Mouse (Mus musculus): Measurements from ENCODE around the gene Olfr168. TPM values are rescaled to one million over a fixed set of nuclear protein-coding genes. Genes with fewer than 3 reads are reported as not detected.
"Not testable (repeated sequence)": the region's sequence is repeated elsewhere in the genome, so short reads cannot be mapped to it uniquely, and the experiment has no call there.

Olfr168 gene
- polyA plus RNA-seq (2016; fragmentation: Nextera tagmentation; extraction: Ambion mirVana): not detected in 2 replicates

DNA sequence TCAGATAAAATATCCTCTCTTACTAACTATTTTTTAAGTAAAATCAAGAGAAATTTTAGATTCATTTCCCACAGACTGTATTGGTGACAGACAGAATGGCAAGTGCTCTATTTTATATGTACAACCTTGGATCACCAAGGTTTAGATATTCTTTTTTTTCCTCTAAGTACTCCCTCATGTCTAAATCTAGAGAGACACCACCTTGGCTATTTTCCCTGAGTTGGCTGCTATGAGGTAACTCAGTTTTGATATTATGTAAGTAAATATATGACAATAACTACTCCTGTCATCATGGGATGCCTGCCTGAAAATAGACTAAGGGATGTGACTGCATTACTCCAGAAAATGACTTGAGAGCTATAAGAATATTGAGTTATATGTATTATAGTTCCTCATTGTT, at the start of gene Olfr168:
Gene Olfr168, minus strand, starts transcription at position 101 of the 400 bp plus-strand sequence.
- Histone ChIP-seq H3K27me3 (ENCODE audit: insufficient read depth, poor library complexity, severe bottlenecking) (no peaks in the 10 kb centered on the region), H3K4me1 (no peaks in the 10 kb centered on the region), H3K4me3 (no peak within 1 kb of the TSS), H3K9me3 (no peaks in the 10 kb centered on the region), H3K36me3 (no peaks in the 10 kb centered on the region), H3K27ac (no peak within 1 kb of the TSS)
- DNase-seq (ENCODE audit: low spot score): no peak

DNA sequence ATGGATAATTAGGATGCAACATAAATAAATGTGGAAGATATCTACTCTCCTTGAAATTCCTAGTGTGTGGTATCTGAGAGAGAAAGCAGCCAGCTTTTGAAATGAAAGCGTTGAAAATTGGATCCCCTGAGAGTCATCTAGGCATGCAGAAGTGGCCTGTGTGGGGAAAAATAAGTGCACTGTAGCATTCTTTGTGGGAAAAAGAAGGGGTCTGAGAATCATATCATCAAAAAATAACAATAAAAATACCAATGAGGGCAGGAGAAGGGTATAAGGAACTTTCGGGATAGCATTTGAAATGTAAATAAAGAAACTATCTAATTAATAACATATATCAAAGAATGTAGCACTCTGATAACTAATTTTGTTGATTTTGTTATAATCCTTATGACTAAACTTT, 36.4 kb upstream of the Olfr168 start, which contains the start of gene Olfr169:
Gene Olfr169, minus strand, starts transcription at position 101 of the 400 bp plus-strand sequence.
- H3K27me3 ChIP-seq (ENCODE audit: insufficient read depth, poor library complexity, severe bottlenecking); H3K9me3 ChIP-seq; DNase-seq (ENCODE audit: low spot score); H3K4me1 ChIP-seq; H3K4me3 ChIP-seq; H3K36me3 ChIP-seq; H3K27ac ChIP-seq: not testable (repeated sequence)
- WGBS: 78% methylated on average over 2 of the region's 2 CpGs

DNA sequence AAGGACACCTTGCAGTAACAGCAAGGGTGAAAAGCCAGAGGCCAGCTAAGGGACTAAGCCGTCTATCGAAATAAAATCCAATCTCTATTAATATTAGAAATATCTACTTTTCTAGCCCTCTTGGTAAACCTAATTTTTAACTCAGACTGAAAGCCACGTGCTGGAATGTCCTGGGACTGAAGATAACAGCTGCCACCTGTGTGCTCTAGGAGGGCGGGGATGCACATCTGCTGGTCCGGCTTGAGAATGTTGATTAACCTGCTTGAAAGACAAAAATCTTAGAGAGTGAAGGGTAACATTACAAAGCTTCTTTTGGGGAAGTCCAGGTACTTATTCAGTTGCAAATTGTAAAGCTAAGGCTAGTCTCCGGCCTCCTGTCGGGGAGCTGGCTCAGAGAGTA, 18.1 kb upstream of the Olfr168 start:
- not testable (repeated sequence) for H3K9me3 ChIP-seq; H3K36me3 ChIP-seq; DNase-seq (ENCODE audit: low spot score); H3K27ac ChIP-seq; H3K4me3 ChIP-seq; H3K4me1 ChIP-seq; H3K27me3 ChIP-seq (ENCODE audit: insufficient read depth, poor library complexity, severe bottlenecking)
- 88% methylated on average over 7 of the region's 7 CpGs for WGBS

GRCm38 (mm10) chr16:19552246-19552645, 16.9 kb upstream of the Olfr168 start:
- not testable (repeated sequence) for H3K36me3 ChIP-seq; H3K4me1 ChIP-seq; H3K4me3 ChIP-seq; H3K27ac ChIP-seq; H3K9me3 ChIP-seq; DNase-seq (ENCODE audit: low spot score); H3K27me3 ChIP-seq (ENCODE audit: insufficient read depth, poor library complexity, severe bottlenecking)
- whole genome bisulfite sequencing: 96% methylated on average over 3 of the region's 3 CpGs

- Histone ChIP-seq H3K36me3 (no peaks in the 10 kb centered on the region), H3K27ac (no peak within 1 kb of the TSS), H3K9me3 (no peaks in the 10 kb centered on the region), H3K4me3 (no peak within 1 kb of the TSS), H3K4me1 (no peaks in the 10 kb centered on the region), H3K27me3 (ENCODE audit: insufficient read depth, poor library complexity, severe bottlenecking) (no peaks in the 10 kb centered on the region)
- WGBS: 83% methylated on average over 2 of the region's 2 CpGs
- DNase-seq (ENCODE audit: low spot score): no peak
Measured at GRCm38 (mm10) chr16:19522166-19522565, 13.2 kb downstream of the Olfr168 start, which contains the start of gene Olfr167. TSS of gene Olfr167 (minus strand) at chr16:19522266.

DNA sequence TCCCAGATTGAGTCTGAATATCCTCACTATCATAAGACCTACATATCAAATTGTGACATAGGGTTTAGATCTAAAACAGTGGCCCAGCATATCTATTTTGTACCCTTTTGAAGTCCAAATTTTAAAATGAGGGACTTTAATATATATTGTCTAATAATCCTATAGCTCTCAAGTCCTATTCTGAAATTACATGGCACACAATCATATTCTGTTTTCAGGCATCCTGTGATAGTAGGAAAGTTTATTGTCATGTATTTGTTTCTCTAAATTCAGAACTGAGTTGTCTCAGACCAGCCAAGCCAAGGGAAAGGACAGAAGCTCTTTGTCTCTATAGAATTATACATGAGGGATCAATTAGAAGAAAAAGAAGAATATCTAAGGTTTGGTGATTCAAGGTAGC, 52.0 kb downstream of the Olfr168 start, which contains the start of gene Olfr166:
Gene Olfr166, plus strand, starts transcription at position 301 of the 400 bp plus-strand sequence.
- no peaks in the 10 kb centered on the region for H3K4me1 ChIP-seq

More for the DNA sequence above, 52.0 kb downstream of the Olfr168 start, which contains the start of gene Olfr166:
- H3K27me3 ChIP-seq (ENCODE audit: insufficient read depth, poor library complexity, severe bottlenecking): no peaks in the 10 kb centered on the region
- H3K9me3 ChIP-seq: peaks cover 5% of the 10 kb centered on the region; the same call in 1 of the 2 replicates
- no peak within 1 kb of the TSS for H3K4me3 ChIP-seq
- H3K27ac ChIP-seq: no peak within 1 kb of the TSS
- H3K36me3 ChIP-seq: no peaks in the 10 kb centered on the region
- no peak for DNase-seq (ENCODE audit: low spot score)

Other genes starting within 250 kb of the Olfr168 start
- not detected in 2 replicates for gene Olfr164, start 221.5 kb downstream of the Olfr168 start, polyA plus RNA-seq (2016; fragmentation: Nextera tagmentation; extraction: Ambion mirVana)
- gene Olfr165, start 112.4 kb downstream of the Olfr168 start, polyA plus RNA-seq (2016; fragmentation: Nextera tagmentation; extraction: Ambion mirVana): not detected in 2 replicates
- gene Olfr166, start 51.9 kb downstream of the Olfr168 start, polyA plus RNA-seq (2016; fragmentation: Nextera tagmentation; extraction: Ambion mirVana): not detected in 2 replicates
- not detected in 2 replicates for gene Olfr167, start 13.3 kb downstream of the Olfr168 start, polyA plus RNA-seq (2016; fragmentation: Nextera tagmentation; extraction: Ambion mirVana)
- not detected in 2 replicates for gene Olfr169, start 36.3 kb upstream of the Olfr168 start, polyA plus RNA-seq (2016; fragmentation: Nextera tagmentation; extraction: Ambion mirVana)
- gene Olfr170, start 76.3 kb upstream of the Olfr168 start, polyA plus RNA-seq (2016; fragmentation: Nextera tagmentation; extraction: Ambion mirVana): not detected in 2 replicates
- not detected in 2 replicates for gene Olfr171, start 94.4 kb upstream of the Olfr168 start, polyA plus RNA-seq (2016; fragmentation: Nextera tagmentation; extraction: Ambion mirVana)
- not detected in 2 replicates for gene Lamp3, start 170.8 kb upstream of the Olfr168 start, polyA plus RNA-seq (2016; fragmentation: Nextera tagmentation; extraction: Ambion mirVana)
- 29.3 and 31.0 TPM in 2 replicates for gene B3gnt5, start 224.7 kb upstream of the Olfr168 start, polyA plus RNA-seq (2016; fragmentation: Nextera tagmentation; extraction: Ambion mirVana)